Mouse (Mus musculus) ovary, postnatal 14 days (tissue): ENCODE results near the gene Tmem119.
"Not testable (repeated sequence)": the region's sequence is repeated elsewhere in the genome, so short reads cannot be mapped to it uniquely, and the experiment has no call there.

Experiments
- DNase-seq: peaks from one replicate; pipeline ENCODE4 v3.0.0; 2022; ENCODE audit warnings: low spot score

Tmem119 gene

GRCm38 (mm10) chr5:113815638-113816152 lies 15.4 kb upstream of the Tmem119 start:
- DNase-seq, result peak; percentile 66

GRCm38 (mm10) chr5:113815041-113815389 lies 14.7 kb upstream of the Tmem119 start:
- DNase-seq, result no peak

GRCm38 (mm10) chr5:113814111-113815040 lies 14.1 kb upstream of the Tmem119 start:
- DNase-seq, result no peak

GRCm38 (mm10) chr5:113813608-113814007 lies 13.3 kb upstream of the Tmem119 start:
- no peak for DNase-seq

DNA sequence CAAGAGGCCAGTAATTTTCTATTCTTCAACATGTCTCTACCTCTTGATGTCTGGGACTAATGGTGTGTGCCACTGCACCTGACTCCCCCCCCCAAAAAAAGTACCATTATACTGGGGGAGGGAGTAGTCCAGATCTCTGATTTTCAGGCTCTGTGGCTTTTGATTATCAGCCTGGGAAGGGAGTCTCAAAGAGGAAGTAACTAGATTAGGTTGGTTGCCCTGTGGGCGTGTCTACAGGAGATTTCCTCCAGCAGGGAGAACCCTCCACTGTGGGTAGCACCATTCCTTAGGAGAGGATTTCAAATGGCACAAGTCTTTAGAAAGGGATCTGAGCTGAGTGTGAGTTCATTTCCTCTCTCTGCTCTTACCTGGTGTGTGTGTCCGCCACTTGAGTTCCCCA lies 12.3 kb upstream of the Tmem119 start:
- DNase-seq, result no peak

DNA sequence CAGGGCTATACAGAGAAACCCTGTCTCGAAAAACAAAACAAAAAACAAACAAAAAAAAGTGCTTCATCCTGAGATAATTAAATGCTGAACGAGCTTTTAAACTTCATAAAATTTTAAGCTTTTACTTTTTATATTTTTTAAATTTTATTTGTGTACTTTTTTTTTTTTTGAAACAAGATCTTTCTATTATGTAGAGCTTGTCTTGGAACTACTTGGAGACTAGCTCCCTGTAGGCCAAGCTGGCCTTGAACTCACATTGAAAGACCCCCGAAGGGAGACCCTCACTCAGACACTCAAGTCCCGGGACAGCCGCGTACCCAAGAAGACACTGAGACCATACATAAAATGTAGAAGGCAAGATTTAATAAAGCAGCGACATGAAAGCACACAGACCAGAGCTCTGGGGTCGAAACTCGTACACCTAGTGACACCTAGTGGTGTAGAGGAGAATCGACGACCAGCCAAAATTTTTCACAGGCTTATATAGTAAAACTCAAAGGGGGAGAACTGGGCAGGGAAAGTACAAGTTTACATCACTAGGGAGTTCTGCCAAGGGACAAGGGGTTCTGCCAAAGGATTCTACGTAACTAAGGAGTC lies 11.6 kb upstream of the Tmem119 start:
- DNase-seq, result not testable (repeated sequence)

- DNase-seq, result no peak
Measured at GRCm38 (mm10) chr5:113810111-113810510, 9.8 kb upstream of the Tmem119 start.

DNA sequence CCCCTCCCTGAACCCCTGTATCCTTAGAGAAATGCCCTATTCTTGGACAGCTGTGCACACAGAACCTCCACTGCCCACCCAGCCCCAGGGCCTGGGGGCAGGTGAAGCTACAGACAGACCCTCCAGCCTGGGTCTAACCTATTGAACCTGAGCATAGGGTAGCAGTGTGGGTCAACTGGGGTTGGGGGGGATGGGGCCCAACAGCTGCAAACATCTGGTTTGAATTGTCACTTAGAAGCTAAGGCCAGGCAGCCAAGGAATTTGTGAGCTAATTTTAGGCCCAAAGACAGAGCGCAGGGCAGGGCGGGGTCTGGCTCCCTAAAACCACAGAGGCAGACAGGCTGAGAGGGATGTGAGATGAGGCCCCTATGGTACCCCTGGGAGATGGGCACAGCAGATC lies 7.9 kb upstream of the Tmem119 start:
- DNase-seq, result no peak

- no peak for DNase-seq
Measured at GRCm38 (mm10) chr5:113807712-113808111, 7.4 kb upstream of the Tmem119 start.

DNA sequence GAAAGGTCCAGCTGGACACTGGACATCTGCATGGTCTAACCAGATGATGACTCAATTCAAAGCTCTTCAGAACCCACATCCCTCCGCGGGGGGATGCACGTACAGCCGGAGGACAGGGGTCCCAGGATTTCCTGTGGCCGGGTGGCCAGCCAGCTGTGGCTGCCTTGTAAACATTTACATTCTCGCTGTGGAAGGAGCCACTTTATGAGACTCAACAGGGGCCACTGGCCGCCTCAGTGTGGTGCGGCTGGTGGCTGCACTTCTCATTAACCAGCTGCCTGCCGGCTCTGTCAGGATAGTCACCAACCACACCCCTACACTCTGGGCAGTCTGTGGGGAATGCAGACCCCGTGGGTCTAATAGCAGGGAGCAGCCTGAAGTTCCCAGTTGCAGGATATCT lies 6.1 kb upstream of the Tmem119 start:
- DNase-seq, result no peak

DNA sequence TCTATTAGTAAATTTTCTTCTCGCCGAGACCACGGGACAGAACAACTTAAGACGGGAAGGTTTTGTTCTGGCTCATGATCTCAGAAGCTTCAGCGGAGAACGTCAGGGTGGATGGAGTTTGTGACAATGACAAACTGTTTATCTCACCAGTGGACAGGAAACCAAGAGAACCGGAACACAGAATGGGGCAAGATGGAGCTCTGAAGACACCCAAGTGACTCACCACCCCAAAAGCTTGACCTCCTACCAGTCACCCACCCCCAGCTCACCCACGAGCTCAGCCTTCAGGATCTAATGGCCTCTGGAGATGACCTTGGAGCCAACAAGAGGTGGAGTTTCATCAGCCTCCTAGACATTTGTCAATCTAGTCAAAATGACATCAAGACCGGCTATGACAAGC lies 5.0 kb upstream of the Tmem119 start:
- no peak for DNase-seq

DNA sequence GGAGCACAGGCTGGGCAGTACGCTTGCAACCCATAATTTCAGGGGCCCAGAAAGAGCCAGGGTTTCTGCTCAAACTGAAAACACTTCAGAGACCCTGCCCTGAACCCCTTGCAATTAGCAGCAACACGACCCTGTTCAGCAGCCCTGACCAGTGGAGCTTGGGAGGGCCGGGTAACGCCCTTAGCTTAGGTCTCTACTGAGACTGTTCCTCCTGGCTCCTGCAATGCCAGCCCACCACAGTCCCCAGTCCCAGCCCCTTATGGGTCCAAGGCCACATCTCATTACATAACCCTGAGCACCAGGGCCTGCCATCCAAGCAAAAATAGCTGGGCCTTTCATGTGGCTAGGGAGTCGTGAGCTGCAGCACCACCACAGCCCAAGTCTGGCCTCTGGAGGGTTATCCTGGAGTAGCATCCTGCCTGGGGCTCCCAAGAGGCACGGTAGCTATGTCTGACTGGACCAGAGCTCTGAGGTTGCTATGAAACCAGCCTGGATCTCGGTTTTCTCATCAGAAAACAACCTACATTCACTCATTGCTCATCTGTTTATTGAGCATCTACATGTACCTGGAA lies 4.2 kb upstream of the Tmem119 start:
- no peak for DNase-seq

GRCm38 (mm10) chr5:113799691-113800090 lies 625 bp downstream of the Tmem119 start:
- DNase-seq, result no peak

DNA sequence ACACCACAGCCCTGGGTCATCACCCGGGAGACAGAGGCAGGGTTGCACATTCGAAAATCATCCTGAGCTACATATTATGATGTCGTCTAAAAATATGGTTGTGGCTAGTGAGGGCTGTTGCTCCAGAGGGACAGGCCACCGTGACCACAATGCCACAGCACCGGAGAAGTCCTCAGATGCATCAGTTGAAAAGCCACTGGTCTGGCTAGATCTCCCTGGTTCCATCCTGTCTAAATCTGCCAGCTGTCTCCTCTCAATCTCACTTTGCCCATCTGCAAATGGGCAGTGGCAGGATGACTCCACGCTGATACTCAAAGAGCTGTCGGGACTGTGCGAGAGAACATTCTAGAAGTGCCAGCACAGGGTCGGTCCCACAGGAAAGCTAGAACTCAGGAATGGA lies 1.8 kb downstream of the Tmem119 start:
- DNase-seq, result no peak

DNA sequence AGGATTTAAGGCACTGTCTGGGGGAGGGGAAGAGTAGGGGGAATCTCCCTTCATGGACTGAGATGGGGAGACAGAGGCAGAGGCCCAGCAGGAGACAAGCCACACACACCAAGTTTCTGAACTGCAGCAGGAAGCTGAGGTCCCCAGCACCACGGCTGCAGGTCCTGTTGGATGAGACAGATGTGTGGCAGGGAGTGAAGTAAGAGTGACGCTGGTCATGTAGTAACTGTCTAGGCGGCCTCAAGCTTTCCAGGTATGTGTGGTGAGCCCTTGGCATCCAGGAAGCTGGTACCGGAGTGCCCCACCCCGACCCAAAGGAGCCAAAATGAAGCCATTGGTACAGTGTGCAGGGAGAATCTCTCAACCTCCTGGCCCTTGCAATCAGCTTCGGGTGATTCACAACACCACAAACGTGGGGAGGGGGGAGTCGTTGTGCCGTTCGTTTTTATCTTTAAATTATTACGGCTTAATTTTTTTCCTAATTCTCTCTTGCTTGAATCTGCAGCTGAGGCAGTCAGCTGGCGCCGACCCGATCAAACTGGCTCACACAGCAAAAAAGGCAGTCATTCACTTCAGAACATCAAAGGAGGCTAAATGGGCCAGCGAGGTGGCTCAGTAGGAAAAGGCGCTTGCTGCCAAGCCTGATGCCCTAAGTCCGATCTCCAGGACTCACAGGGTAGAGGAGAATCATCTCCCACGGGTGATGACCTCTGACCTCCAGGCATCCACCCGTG lies 3.0 kb downstream of the Tmem119 start:
- no peak for DNase-seq

DNA sequence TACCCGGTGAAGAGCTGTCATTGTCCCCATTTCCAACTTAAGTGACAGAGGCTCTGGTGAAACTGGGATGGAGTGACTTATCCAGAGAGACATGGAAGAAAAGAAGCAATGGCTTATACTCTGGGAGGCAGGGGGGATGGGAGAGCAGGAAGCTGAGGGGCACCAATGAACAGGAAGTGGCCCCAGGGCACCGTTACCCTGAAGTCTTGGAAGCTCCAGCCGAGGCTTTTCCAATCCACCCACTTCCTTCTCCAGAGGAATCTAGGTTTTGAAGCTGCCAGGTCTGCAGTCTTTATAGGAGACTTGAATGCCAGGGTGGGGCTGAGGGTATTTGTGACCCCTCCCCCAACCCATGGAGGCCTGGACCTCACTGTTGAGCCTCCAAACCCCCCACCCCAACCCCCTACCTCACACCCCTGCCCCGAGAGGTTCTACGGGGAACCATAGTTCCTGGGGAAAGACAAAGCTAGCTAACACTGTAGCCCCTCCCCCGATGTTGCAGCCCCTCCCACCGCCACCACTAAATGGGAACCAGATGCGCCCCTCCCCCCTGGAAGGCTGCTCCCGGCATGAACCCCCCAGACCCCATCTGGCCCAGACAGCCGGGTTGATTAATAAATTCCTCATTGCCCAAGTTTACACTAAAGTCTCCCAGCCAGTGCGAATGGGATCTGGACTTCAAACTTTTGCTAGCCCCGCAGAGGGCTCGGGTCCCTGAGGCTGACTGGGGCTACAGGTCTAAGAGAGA lies 3.7 kb downstream of the Tmem119 start:
- DNase-seq, result no peak

- no peak for DNase-seq
Measured at GRCm38 (mm10) chr5:113791197-113792095, 8.9 kb downstream of the Tmem119 start.

GRCm38 (mm10) chr5:113790453-113791196 lies 9.7 kb downstream of the Tmem119 start:
- no peak for DNase-seq

DNA sequence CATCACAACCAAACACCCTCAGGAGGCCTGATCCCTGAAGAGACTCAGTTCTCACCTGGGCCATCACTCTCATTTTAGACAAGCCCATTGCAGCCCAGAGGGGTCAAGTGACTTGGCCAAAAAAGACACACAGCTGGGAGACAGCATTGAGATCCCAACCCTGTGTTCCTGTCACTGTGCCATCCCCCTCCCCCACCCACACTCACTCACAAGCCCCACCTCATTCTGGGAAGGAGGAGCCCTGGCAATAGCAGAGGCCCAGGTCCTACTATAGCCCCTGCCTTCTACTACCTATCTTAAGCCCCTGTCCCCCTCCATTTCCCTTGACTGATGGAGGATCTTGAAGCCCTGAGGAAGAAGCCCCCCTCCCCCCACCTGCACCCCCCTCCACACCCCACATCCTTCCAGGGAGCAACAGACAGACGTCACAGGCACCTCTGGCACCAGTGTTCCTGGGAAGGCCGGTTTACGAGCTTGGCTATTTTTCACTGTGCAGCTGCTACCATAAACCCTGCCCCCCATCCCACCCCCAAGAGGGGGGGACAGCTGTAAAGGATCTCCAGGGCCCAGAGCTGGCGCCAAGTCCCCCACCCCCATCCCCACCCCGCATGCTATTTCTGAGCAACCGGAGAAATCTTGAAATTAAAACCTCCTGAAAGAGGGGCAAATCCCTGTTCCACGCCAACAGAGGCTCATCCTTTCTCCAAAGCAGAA lies 11.1 kb downstream of the Tmem119 start:
- no peak for DNase-seq
